Mouse (Mus musculus) forebrain, embryonic 14.5 days (tissue): ENCODE measurements around the gene Gm826. TPM values are rescaled to one million over a fixed set of nuclear protein-coding genes. Genes with fewer than 3 reads are reported as not detected.

ENCODE experiments used
- ATAC-seq: fragments of 200-750 bp; cut with Nextera tagmentation; 2 replicates; pipeline ENCODE4 v1.8.0; 2017; ENCODE audit warnings: mild to moderate bottlenecking, moderate library complexity
- DNase-seq: peaks from one replicate; pipeline ENCODE4 v3.0.0-alpha.2; 2015; ENCODE audit warnings: low spot score
- H3K27ac ChIP-seq: fragments of 300-500 bp; sonication (generic); 2 replicates; pipeline ENCODE4 v1.5.1; 2014; ENCODE audit warnings: low read depth, mild to moderate bottlenecking, control low read depth, low read length, moderate library complexity
- H3K27me3 ChIP-seq: fragments of 300-500 bp; sonication (generic); replicated peaks from 2 replicates; pipeline ENCODE4 v1.6.1; 2014; ENCODE audit warnings: low read length, control low read depth, mixed read lengths; ENCODE audit not compliant: control insufficient read depth, insufficient read depth
- H3K36me3 ChIP-seq: fragments of 300-500 bp; sonication (generic); 2 replicates; pipeline ENCODE4 v1.6.1; 2014; ENCODE audit warnings: low read length, control low read depth; ENCODE audit not compliant: control insufficient read depth, insufficient read depth
- H3K4me1 ChIP-seq: fragments of 300-500 bp; sonication (generic); 2 replicates; pipeline ENCODE4 v1.6.1; 2014; ENCODE audit warnings: antibody characterized with exemption, low read length, control low read depth; ENCODE audit not compliant: control insufficient read depth, insufficient read depth
- H3K4me2 ChIP-seq: fragments of 300-500 bp; sonication (generic); 2 replicates; pipeline ENCODE4 v1.6.1; 2014; ENCODE audit warnings: mild to moderate bottlenecking, control low read depth, low read length
- H3K4me3 ChIP-seq: fragments of 300-500 bp; sonication (generic); 2 replicates; pipeline ENCODE4 v1.5.1; 2014; ENCODE audit warnings: low read depth, low read length, control low read depth
- H3K9ac ChIP-seq: fragments of 300-500 bp; sonication (generic); 2 replicates; pipeline ENCODE4 v1.6.1; 2014; ENCODE audit warnings: mild to moderate bottlenecking, low read length, control low read depth, moderate library complexity
- H3K9me3 ChIP-seq: fragments of 300-500 bp; sonication (generic); replicated peaks from 2 replicates; pipeline ENCODE4 v1.6.1; 2016; ENCODE audit warnings: low read length, control low read depth, mixed read lengths; ENCODE audit not compliant: control insufficient read depth
- WGBS: fragments of 180-500 bp; shearing (Covaris S2); extraction: QIAGEN DNeasy Blood & Tissue Kit; methylation state at CpG from one replicate; pipeline ENCODE4 v1.1.7; 2014; 5-methylcytosine and 5-hydroxymethylcytosine counted together
- polyA plus RNA-seq: library from polyadenylated mRNA; unstranded; fragments of >200 nt; fragmentation: Nextera tagmentation; extraction: Ambion mirVana; gene quantifications from 2 replicates; pipeline ENCODE4 v1.2.1, GENCODE M21; 2014

The Gm826 gene
- polyA plus RNA-seq, 1 experiment from 2014 or later = not detected

DNA sequence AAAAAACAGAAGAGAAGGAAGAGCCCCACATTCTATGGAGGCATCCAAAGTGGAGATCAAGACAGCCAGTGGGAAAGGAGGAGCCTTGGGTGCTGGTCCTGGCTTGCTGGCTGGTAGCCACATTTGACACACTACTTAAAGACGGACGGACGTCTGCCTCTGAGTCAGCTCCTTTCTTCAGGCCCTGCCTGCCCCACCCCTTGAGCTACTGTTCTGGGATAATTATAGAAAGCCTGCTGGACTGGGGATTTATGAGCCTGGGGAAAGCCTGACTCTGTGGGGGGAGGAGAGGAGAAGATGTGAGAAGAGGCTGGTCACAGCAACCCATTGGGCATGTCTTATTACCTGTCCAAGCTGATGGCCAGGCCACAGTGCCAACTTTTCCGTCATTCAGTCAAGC lies 12.1 kb downstream of the Gm826 start:
- DNase-seq = no peak
- no peak overlapping the region for H3K4me2 ChIP-seq
- H3K27me3 ChIP-seq = no peaks in the 10 kb centered on the region
- H3K36me3 ChIP-seq = no peaks in the 10 kb centered on the region
- H3K27ac ChIP-seq = no peak overlapping the region
- WGBS = 29% methylated on average over 4 of the region's 4 CpGs
- no peak overlapping the region for H3K4me3 ChIP-seq
- ATAC-seq = no peak
- no peak overlapping the region for H3K9ac ChIP-seq
- H3K4me1 ChIP-seq = no peaks in the 10 kb centered on the region
- no peaks in the 10 kb centered on the region for H3K9me3 ChIP-seq

DNA sequence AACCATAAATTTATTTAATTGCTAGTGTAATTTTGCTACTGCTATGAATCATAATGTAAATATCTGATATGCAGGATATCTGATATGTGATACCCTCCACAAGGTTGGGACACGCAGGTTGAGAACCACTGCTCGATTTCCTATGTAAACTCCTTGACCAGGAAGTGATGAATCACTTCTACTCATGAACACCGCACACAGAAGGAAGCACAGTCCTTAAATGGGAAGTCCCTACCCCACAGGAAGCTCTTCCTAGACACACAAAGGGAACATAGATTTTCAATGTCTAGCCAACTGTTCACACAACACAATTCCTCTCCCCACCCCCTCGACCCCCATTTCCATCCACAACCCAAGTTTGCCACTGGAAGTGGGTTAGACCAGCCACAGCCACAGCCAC lies 15.7 kb downstream of the Gm826 start:
- WGBS = 88% methylated on average over 4 of the region's 4 CpGs
- ATAC-seq = no peak
- Histone ChIP-seq H3K36me3 (no peaks in the 10 kb centered on the region), H3K9me3 (no peaks in the 10 kb centered on the region), H3K9ac (no peak overlapping the region), H3K4me3 (no peak overlapping the region), H3K4me2 (no peak overlapping the region), H3K27me3 (no peaks in the 10 kb centered on the region), H3K4me1 (no peaks in the 10 kb centered on the region), H3K27ac (no peak overlapping the region)
- no peak for DNase-seq

DNA sequence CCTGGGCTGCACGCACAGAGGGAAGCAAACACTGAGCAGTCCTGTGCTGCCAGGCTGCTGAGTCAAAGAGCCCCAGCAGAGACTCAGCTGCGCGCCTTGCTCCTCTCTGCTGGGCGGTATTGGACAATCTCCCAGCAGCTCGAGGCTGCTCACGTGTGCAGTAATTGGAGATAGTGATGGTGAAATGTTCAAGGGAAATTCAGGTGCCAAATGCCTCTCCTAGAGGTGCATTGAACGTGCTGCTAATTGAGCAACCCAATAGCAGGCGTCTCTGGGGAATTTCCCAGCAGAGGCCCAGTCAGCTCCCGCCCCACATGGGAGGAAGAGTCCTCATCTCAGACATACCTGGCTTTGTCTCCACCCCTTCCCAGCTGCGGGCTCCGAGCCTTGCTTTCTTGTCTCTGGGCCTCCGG lies 20.4 kb downstream of the Gm826 start:
- Histone ChIP-seq H3K9ac (no peak overlapping the region), H3K4me1 (no peaks in the 10 kb centered on the region), H3K4me2 (no peak overlapping the region), H3K4me3 (no peak overlapping the region), H3K27me3 (no peaks in the 10 kb centered on the region), H3K27ac (no peak overlapping the region), H3K9me3 (no peaks in the 10 kb centered on the region), H3K36me3 (no peaks in the 10 kb centered on the region)
- ATAC-seq = peak; percentile 15; the same call in 1 of the 2 replicates
- DNase-seq = peak; percentile 1
- WGBS = 33% methylated on average over 12 of the region's 12 CpGs

DNA sequence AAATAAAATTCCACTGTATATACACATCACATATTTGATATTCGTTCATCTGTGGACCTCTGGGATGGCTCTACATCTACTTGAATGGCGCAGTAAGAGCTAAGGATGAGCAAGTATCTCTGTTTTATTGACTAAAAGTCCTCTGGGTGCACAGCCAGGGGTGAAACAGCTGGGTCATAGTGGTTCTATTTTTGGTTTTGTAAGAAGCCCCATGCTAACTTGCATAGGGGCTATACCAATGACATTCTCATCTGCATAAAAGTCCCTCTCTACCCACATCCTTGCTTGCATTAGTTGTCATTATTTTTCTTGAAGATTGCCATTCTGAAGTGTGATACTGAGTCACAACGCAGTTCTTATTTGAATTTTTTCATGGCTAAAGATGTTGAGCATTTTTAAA lies 28.9 kb downstream of the Gm826 start:
- H3K27ac ChIP-seq = no peak overlapping the region
- no peak for ATAC-seq
- WGBS = 85% methylated on average over 3 of the region's 3 CpGs
- no peaks in the 10 kb centered on the region for H3K27me3 ChIP-seq
- no peak overlapping the region for H3K9ac ChIP-seq
- no peaks in the 10 kb centered on the region for H3K36me3 ChIP-seq
- DNase-seq = no peak
- no peak overlapping the region for H3K4me2 ChIP-seq
- H3K4me1 ChIP-seq = no peaks in the 10 kb centered on the region
- H3K9me3 ChIP-seq = no peaks in the 10 kb centered on the region
- no peak overlapping the region for H3K4me3 ChIP-seq

DNA sequence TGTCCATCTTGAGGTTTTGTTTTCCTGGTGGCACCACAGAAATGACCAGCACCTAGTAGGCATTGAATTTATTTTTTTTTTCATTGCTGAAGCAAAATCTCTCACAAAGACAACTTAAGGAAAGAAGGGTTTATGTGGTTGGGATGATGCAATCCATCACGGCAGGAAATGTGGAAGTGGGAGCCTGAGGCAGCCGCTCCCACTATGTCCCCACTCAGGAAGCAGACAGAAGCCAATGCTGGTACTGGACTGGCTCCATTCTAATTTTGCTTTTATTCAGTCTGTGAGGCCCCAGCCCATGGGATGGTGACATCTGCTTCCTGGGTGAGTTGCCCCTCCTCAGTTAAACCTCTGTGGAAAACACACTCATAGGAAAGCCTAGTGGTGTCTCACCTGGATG lies 30.0 kb downstream of the Gm826 start:
- H3K4me3 ChIP-seq = no peak overlapping the region
- H3K27me3 ChIP-seq = no peaks in the 10 kb centered on the region
- no peak for ATAC-seq
- DNase-seq = no peak
- H3K27ac ChIP-seq = no peak overlapping the region
- no peaks in the 10 kb centered on the region for H3K4me1 ChIP-seq
- H3K9ac ChIP-seq = no peak overlapping the region
- 85% methylated on average over 2 of the region's 2 CpGs for WGBS
- no peaks in the 10 kb centered on the region for H3K9me3 ChIP-seq
- H3K36me3 ChIP-seq = no peaks in the 10 kb centered on the region
- H3K4me2 ChIP-seq = no peak overlapping the region

DNA sequence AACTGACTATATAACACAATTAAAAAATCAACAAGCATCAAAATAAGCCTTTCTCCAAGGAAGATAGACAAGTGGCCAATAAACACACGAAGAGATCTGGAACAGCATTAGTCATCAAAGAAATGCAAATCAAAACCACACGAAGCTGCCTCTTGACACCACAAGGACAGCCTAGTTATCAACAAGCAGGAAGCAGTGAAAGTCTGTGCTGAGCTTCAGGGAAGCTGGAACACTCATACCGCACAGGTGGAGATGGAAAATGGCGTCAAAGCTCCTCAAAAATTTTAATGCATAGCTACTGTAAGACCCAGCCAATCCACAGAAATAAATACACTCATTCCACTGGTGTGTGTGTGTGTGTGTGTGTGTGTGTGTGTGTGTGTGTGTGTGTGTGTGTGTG lies 31.9 kb downstream of the Gm826 start:
- no peak overlapping the region for H3K9ac ChIP-seq
- H3K9me3 ChIP-seq = no peaks in the 10 kb centered on the region
- no peak overlapping the region for H3K4me2 ChIP-seq
- H3K27ac ChIP-seq = no peak overlapping the region
- H3K4me3 ChIP-seq = no peak overlapping the region
- ATAC-seq (no peak), DNase-seq (no peak)
- H3K36me3 ChIP-seq = no peaks in the 10 kb centered on the region
- H3K27me3 ChIP-seq = no peaks in the 10 kb centered on the region
- WGBS = 71% methylated on average over 4 of the region's 4 CpGs
- H3K4me1 ChIP-seq = no peaks in the 10 kb centered on the region

DNA sequence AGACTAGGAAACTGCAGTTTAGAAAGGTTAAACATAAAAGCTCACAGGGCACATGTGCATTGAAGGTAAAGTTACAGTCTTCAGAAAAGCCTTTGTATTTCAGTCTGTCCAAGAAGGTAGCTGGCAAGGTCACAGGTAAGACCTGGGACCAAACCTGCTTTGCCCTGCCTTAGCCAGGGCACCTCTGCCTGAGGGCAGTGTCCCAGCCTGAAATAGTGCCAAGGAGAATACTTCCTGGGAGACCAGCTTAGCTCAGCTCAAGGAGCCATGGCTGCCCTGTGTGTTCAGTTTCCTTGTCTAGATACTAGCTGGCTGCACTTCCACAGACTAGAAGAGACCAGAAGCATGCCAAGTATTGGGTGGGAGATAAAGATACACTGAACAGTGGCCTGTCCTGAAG lies 35.4 kb downstream of the Gm826 start:
- Histone ChIP-seq H3K9me3 (no peaks in the 10 kb centered on the region), H3K4me3 (no peak overlapping the region), H3K4me1 (no peaks in the 10 kb centered on the region), H3K36me3 (no peaks in the 10 kb centered on the region), H3K9ac (no peak overlapping the region), H3K27ac (no peak overlapping the region), H3K4me2 (no peak overlapping the region), H3K27me3 (no peaks in the 10 kb centered on the region)
- no peak for ATAC-seq
- no peak for DNase-seq

DNA sequence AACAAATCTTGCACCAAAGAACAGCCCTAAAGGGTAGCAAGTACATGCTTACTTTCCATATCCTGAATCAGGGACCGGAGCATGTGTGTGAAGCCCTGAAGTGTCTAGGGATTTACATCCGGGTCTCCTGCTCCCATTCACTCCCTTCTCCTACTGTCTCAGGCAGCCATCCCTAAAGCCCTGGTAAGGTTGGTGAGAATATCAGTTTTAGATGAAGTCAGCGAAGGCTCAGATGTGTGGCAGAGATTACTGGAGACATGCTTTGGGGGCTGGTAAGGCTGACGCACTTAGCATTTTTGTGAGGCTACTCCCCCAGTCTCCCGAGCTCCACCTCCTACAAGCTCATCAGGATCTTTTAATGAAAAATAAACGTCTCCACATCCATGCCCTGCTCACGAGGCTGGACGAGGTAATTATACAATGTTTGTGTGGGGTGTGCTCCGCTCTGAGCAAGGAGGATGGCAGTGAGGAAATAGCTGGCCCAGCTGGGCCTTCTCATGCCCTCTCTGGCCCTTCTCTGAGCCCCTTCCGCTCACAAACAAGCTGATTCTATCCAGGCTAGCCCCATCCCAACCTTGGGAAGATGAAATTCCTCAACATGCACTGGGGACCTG lies 45.3 kb downstream of the Gm826 start:
- H3K27ac ChIP-seq = no peak overlapping the region
- H3K9ac ChIP-seq = no peak overlapping the region
- H3K4me2 ChIP-seq = no peak overlapping the region
- no peak overlapping the region for H3K4me3 ChIP-seq
- H3K9me3 ChIP-seq = no peaks in the 10 kb centered on the region
- H3K4me1 ChIP-seq = no peaks in the 10 kb centered on the region
- H3K27me3 ChIP-seq = no peaks in the 10 kb centered on the region
- 70% methylated on average over 10 of the region's 10 CpGs for WGBS
- DNase-seq (no peak), ATAC-seq (no peak)
- no peaks in the 10 kb centered on the region for H3K36me3 ChIP-seq

DNA sequence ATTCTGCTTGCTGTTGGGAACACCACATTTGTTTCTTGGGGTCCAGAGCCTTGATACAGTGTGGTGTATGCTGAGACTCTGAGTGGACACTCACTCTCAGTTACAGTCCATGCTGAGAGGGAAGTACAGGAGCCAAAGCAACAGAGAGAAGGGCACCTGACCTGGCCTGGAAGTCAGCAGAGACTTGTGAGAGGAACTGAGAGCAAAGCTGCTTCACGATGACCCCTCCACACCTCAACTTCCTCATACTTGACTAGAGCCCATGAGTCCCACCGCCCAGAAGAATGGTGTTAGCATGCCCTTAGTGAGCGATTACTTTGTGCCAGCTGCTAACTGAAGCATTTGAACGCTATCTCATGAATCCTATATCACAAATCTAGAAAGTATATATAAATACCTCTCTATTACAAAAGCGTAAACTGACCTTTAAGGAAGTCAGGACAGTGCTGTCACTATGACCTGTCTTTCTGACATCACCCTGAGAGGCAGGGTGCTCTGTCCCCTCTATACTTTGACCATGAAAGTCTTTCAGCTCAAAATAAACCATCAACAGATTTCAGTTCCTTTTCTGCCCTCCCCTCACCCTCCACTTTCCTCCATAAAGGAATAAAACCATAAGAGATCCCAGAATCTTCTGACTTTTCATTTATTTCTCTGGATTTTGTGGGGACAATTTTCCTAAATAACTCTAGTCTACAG lies 57.9 kb downstream of the Gm826 start:
- Histone ChIP-seq H3K36me3 (no peaks in the 10 kb centered on the region), H3K9ac (no peak overlapping the region), H3K27me3 (no peaks in the 10 kb centered on the region), H3K27ac (no peak overlapping the region), H3K4me1 (no peaks in the 10 kb centered on the region), H3K4me2 (no peak overlapping the region), H3K9me3 (no peaks in the 10 kb centered on the region), H3K4me3 (no peak overlapping the region)
- 93% methylated on average over 5 of the region's 5 CpGs for WGBS
- DNase-seq = no peak
- ATAC-seq = no peak
